Mouse (Mus musculus) skeletal muscle tissue, postnatal 0 days (tissue): Measurements from ENCODE around the gene Olfr218. TPM values are rescaled to one million over a fixed set of nuclear protein-coding genes. Genes with fewer than 3 reads are reported as not detected.

Source experiments
- polyA plus RNA-seq: library from polyadenylated mRNA; unstranded; fragments of >200 nt; fragmentation: Nextera tagmentation; extraction: Ambion mirVana; gene quantifications from 2 replicates; pipeline ENCODE4 v1.2.1, GENCODE M21; 2015

Olfr218 gene
- polyA plus RNA-seq: not detected in 2 replicates

DNA sequence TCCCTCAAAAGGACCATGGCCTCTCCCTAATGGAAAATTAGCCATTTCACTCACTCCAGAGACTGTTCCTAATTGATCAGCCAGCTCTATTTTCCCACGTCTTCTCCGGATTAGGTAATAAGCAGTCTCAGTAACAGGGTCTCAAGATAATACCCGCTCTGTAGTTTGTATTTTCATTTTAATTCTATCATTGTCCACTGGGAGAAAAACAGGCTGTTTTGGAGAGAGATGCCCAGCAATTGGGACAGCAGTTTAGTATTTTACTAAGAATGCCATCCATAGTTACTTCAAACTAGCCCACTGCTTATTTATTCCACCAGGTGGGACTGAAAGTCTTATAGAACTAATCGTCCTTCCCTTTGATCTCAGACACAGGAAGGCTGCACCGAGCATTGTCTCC is at the start of gene Olfr218:
TSS of gene Olfr218 (plus strand) at position 301 of the 400 bp plus-strand sequence.

DNA sequence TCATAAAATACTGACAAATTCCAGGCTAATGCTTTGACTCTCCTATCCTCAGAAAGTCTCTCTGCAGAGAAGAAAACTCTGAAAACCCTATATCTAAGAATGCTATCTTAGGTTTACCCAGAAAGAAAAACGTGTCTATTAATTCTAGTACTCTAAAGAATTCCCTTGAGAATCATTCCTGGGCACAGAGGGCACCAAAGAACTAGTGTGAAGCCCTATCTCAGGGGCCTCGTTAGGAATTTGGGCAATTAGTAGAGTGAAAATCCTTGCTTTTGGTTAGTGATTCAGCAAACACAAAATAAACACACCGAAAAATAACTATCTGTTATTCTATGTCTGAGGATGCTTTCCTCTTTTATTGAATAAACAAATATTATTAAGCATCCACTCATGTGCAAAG is 7.1 kb upstream of the Olfr218 start, which contains the start of gene Olfr1406:
TSS of gene Olfr1406 (minus strand) at position 101 of the 400 bp plus-strand sequence.

DNA sequence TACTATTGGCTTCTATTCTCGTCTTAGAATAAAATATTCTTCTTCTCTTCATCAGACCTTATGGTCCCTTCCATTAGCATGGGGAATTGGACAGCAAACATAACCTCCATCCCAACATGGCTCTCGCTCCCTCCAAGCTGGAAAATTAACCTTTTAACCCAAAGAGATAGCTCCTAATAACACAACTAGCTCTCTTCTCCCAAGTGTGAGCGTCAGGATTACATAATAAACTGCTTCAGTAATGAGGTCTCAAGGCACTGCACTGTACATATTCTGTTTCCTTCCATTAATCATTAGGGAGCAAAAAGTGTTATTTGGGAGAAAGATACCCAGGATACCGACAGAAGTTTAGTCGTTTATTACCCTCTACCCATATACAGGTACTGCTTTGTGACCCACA is 14.5 kb downstream of the Olfr218 start, which contains the start of gene Olfr1404:
TSS of gene Olfr1404 (plus strand) at position 301 of the 400 bp plus-strand sequence.

DNA sequence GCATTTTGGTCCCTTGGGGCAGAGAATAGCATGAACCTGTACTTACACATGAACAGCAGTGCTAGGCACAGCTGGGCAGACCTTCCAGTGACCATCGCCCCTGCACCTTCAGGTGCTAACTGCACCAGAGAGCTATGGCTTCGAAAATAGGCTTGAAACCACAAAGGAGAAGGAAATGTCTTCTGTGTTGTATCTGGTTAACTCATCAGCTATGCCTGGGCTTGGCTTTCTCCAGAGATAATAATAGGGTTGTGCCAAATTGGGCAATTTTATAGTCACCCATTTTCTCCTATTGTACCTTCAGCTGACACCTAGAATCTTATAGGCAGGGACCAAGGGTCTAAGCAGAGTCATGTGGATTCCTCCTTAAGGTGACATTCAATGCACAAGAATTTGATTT is 29.5 kb downstream of the Olfr218 start, which contains the start of gene Fcer1a:
TSS of gene Fcer1a (minus strand) at position 134 of the 400 bp plus-strand sequence.

Other genes starting within 250 kb of the Olfr218 start
- not detected in 2 replicates for gene Olfr16, start 247.4 kb upstream of the Olfr218 start, polyA plus RNA-seq
- gene Olfr1408, start 60.4 kb upstream of the Olfr218 start, polyA plus RNA-seq: not detected in 2 replicates
- gene Olfr1406, start 7.2 kb upstream of the Olfr218 start, polyA plus RNA-seq: not detected in 2 replicates
- gene Olfr1404, start 14.6 kb downstream of the Olfr218 start, polyA plus RNA-seq: not detected in 2 replicates
- gene Fcer1a, start 29.4 kb downstream of the Olfr218 start, polyA plus RNA-seq: 2.7 and 3.4 TPM in 2 replicates
- not detected in 2 replicates for gene Olfr418, start 68.2 kb downstream of the Olfr218 start, polyA plus RNA-seq
- gene Mptx2, start 80.0 kb downstream of the Olfr218 start, polyA plus RNA-seq: not detected in 2 replicates
- gene Ackr1, start 135.9 kb downstream of the Olfr218 start, polyA plus RNA-seq: 1.4 and 1.5 TPM in 2 replicates
- 0.85 and 1.3 TPM in 2 replicates for gene Aim2, start 153.1 kb downstream of the Olfr218 start, polyA plus RNA-seq
- gene Cadm3, start 169.9 kb downstream of the Olfr218 start, polyA plus RNA-seq: 0.78 and 1.3 TPM in 2 replicates